Mouse (Mus musculus): Measurements from ENCODE around the gene Cenpm. TPM values are rescaled to one million over a fixed set of nuclear protein-coding genes. Genes with fewer than 3 reads are reported as not detected.

Gene Cenpm
- polyA plus RNA-seq, 1 experiment from 2014 or later, result 86.7 TPM

- ATAC-seq (ENCODE audit: insufficient number of reproducible peaks, insufficient read depth, low FRiP score, low read depth), result no peak
- H3K4me1 ChIP-seq (ENCODE audit: control insufficient read depth, insufficient read depth, low read length), result peaks cover 11% of the 10 kb centered on the region; the same call in 1 of the 2 replicates
- H3K9me3 ChIP-seq (ENCODE audit: control insufficient read depth, low read depth, low read length), result no peaks in the 10 kb centered on the region
- WGBS, result 93% methylated on average over 10 of the region's 10 CpGs
- no peak overlapping the region for H3K9ac ChIP-seq (replicated peaks; ENCODE audit: low read depth, low read length)
- peaks cover 71% of the 10 kb centered on the region for H3K36me3 ChIP-seq (ENCODE audit: control insufficient read depth, insufficient read depth, low read length)
- H3K4me3 ChIP-seq (ENCODE audit: low read depth, low read length), result no peak overlapping the region
- peaks cover 29% of the 10 kb centered on the region for H3K27me3 ChIP-seq (ENCODE audit: control insufficient read depth, insufficient read depth, low read length)
- no peak overlapping the region for H3K4me2 ChIP-seq (replicated peaks; ENCODE audit: low read depth, low read length)
- no peak overlapping the region for H3K27ac ChIP-seq (ENCODE audit: low read length)
These were observed 41.5 kb downstream of the Cenpm start for GRCm38 (mm10) chr15:82203090-82203489.

- no peak overlapping the region for H3K9ac ChIP-seq (replicated peaks; ENCODE audit: low read depth, low read length)
- no peak overlapping the region for H3K4me3 ChIP-seq (ENCODE audit: low read depth, low read length)
- WGBS, result 90% methylated on average over 6 of the region's 6 CpGs
- H3K9me3 ChIP-seq (ENCODE audit: control insufficient read depth, low read depth, low read length), result no peaks in the 10 kb centered on the region
- peaks cover 21% of the 10 kb centered on the region for H3K27me3 ChIP-seq (ENCODE audit: control insufficient read depth, insufficient read depth, low read length)
- no peak overlapping the region for H3K27ac ChIP-seq (ENCODE audit: low read length)
- H3K4me2 ChIP-seq (replicated peaks; ENCODE audit: low read depth, low read length), result no peak overlapping the region
- H3K4me1 ChIP-seq (ENCODE audit: control insufficient read depth, insufficient read depth, low read length), result peaks cover 11% of the 10 kb centered on the region; the same call in 1 of the 2 replicates
- peaks cover 81% of the 10 kb centered on the region for H3K36me3 ChIP-seq (ENCODE audit: control insufficient read depth, insufficient read depth, low read length)
- ATAC-seq (ENCODE audit: insufficient number of reproducible peaks, insufficient read depth, low FRiP score, low read depth), result no peak
These were observed 42.5 kb downstream of the Cenpm start for GRCm38 (mm10) chr15:82202086-82202485.

GRCm38 (mm10) chr15:82199546-82199945, 45.0 kb downstream of the Cenpm start:
- Histone ChIP-seq H3K4me3 (ENCODE audit: low read depth, low read length) (no peak overlapping the region), H3K4me2 (replicated peaks; ENCODE audit: low read depth, low read length) (no peak overlapping the region), H3K4me1 (ENCODE audit: control insufficient read depth, insufficient read depth, low read length) (no peaks in the 10 kb centered on the region), H3K9me3 (ENCODE audit: control insufficient read depth, low read depth, low read length) (no peaks in the 10 kb centered on the region), H3K36me3 (ENCODE audit: control insufficient read depth, insufficient read depth, low read length) (peaks cover 92% of the 10 kb centered on the region), H3K27me3 (ENCODE audit: control insufficient read depth, insufficient read depth, low read length) (no peaks in the 10 kb centered on the region), H3K27ac (ENCODE audit: low read length) (no peak overlapping the region), H3K9ac (replicated peaks; ENCODE audit: low read depth, low read length) (no peak overlapping the region)
- ATAC-seq (ENCODE audit: insufficient number of reproducible peaks, insufficient read depth, low FRiP score, low read depth), result no peak
- 91% methylated on average over 12 of the region's 12 CpGs for WGBS

GRCm38 (mm10) chr15:82198342-82198741, 46.2 kb downstream of the Cenpm start:
- Histone ChIP-seq H3K4me3 (ENCODE audit: low read depth, low read length) (no peak overlapping the region), H3K4me1 (ENCODE audit: control insufficient read depth, insufficient read depth, low read length) (no peaks in the 10 kb centered on the region), H3K27me3 (ENCODE audit: control insufficient read depth, insufficient read depth, low read length) (no peaks in the 10 kb centered on the region), H3K4me2 (replicated peaks; ENCODE audit: low read depth, low read length) (no peak overlapping the region), H3K27ac (ENCODE audit: low read length) (no peak overlapping the region), H3K9ac (replicated peaks; ENCODE audit: low read depth, low read length) (no peak overlapping the region), H3K36me3 (ENCODE audit: control insufficient read depth, insufficient read depth, low read length) (peaks cover 97% of the 10 kb centered on the region), H3K9me3 (ENCODE audit: control insufficient read depth, low read depth, low read length) (no peaks in the 10 kb centered on the region)
- 89% methylated on average over 7 of the region's 7 CpGs for WGBS
- no peak for ATAC-seq (ENCODE audit: insufficient number of reproducible peaks, insufficient read depth, low FRiP score, low read depth)

GRCm38 (mm10) chr15:82197937-82198336, 46.6 kb downstream of the Cenpm start:
- Histone ChIP-seq H3K9ac (replicated peaks; ENCODE audit: low read depth, low read length) (no peak overlapping the region), H3K27ac (ENCODE audit: low read length) (no peak overlapping the region), H3K4me3 (ENCODE audit: low read depth, low read length) (no peak overlapping the region), H3K9me3 (ENCODE audit: control insufficient read depth, low read depth, low read length) (no peaks in the 10 kb centered on the region), H3K36me3 (ENCODE audit: control insufficient read depth, insufficient read depth, low read length) (peaks cover 97% of the 10 kb centered on the region), H3K4me2 (replicated peaks; ENCODE audit: low read depth, low read length) (no peak overlapping the region), H3K4me1 (ENCODE audit: control insufficient read depth, insufficient read depth, low read length) (no peaks in the 10 kb centered on the region), H3K27me3 (ENCODE audit: control insufficient read depth, insufficient read depth, low read length) (no peaks in the 10 kb centered on the region)
- ATAC-seq (ENCODE audit: insufficient number of reproducible peaks, insufficient read depth, low FRiP score, low read depth), result no peak
- WGBS, result 90% methylated on average over 11 of the region's 11 CpGs

GRCm38 (mm10) chr15:82197246-82197750, 47.2 kb downstream of the Cenpm start:
- Histone ChIP-seq H3K4me1 (ENCODE audit: control insufficient read depth, insufficient read depth, low read length) (no peaks in the 10 kb centered on the region), H3K9me3 (ENCODE audit: control insufficient read depth, low read depth, low read length) (no peaks in the 10 kb centered on the region), H3K4me2 (replicated peaks; ENCODE audit: low read depth, low read length) (no peak overlapping the region), H3K27me3 (ENCODE audit: control insufficient read depth, insufficient read depth, low read length) (no peaks in the 10 kb centered on the region), H3K36me3 (ENCODE audit: control insufficient read depth, insufficient read depth, low read length) (peaks cover 97% of the 10 kb centered on the region), H3K9ac (replicated peaks; ENCODE audit: low read depth, low read length) (no peak overlapping the region), H3K27ac (ENCODE audit: low read length) (no peak overlapping the region), H3K4me3 (ENCODE audit: low read depth, low read length) (no peak overlapping the region)
- 93% methylated on average over 10 of the region's 10 CpGs for WGBS
- ATAC-seq (ENCODE audit: insufficient number of reproducible peaks, insufficient read depth, low FRiP score, low read depth), result no peak

GRCm38 (mm10) chr15:82196300-82196699, 48.2 kb downstream of the Cenpm start:
- Histone ChIP-seq H3K9me3 (ENCODE audit: control insufficient read depth, low read depth, low read length) (no peaks in the 10 kb centered on the region), H3K27ac (ENCODE audit: low read length) (no peak overlapping the region), H3K4me3 (ENCODE audit: low read depth, low read length) (no peak overlapping the region), H3K4me1 (ENCODE audit: control insufficient read depth, insufficient read depth, low read length) (no peaks in the 10 kb centered on the region), H3K27me3 (ENCODE audit: control insufficient read depth, insufficient read depth, low read length) (no peaks in the 10 kb centered on the region), H3K4me2 (replicated peaks; ENCODE audit: low read depth, low read length) (no peak overlapping the region), H3K36me3 (ENCODE audit: control insufficient read depth, insufficient read depth, low read length) (peaks cover 97% of the 10 kb centered on the region), H3K9ac (replicated peaks; ENCODE audit: low read depth, low read length) (no peak overlapping the region)
- no peak for ATAC-seq (ENCODE audit: insufficient number of reproducible peaks, insufficient read depth, low FRiP score, low read depth)
- WGBS, result 90% methylated on average over 12 of the region's 12 CpGs

GRCm38 (mm10) chr15:82192617-82193016, 51.9 kb downstream of the Cenpm start:
- Histone ChIP-seq H3K9me3 (ENCODE audit: control insufficient read depth, low read depth, low read length) (no peaks in the 10 kb centered on the region), H3K36me3 (ENCODE audit: control insufficient read depth, insufficient read depth, low read length) (peaks cover 90% of the 10 kb centered on the region), H3K4me3 (ENCODE audit: low read depth, low read length) (no peak overlapping the region), H3K27ac (ENCODE audit: low read length) (no peak overlapping the region), H3K4me2 (replicated peaks; ENCODE audit: low read depth, low read length) (no peak overlapping the region), H3K4me1 (ENCODE audit: control insufficient read depth, insufficient read depth, low read length) (no peaks in the 10 kb centered on the region), H3K9ac (replicated peaks; ENCODE audit: low read depth, low read length) (no peak overlapping the region), H3K27me3 (ENCODE audit: control insufficient read depth, insufficient read depth, low read length) (no peaks in the 10 kb centered on the region)
- no peak for ATAC-seq (ENCODE audit: insufficient number of reproducible peaks, insufficient read depth, low FRiP score, low read depth)
- WGBS, result 90% methylated on average over 8 of the region's 8 CpGs

Measured in stomach, embryonic 14.5 days (tissue).